Mouse (Mus musculus) lung, adult 2 months (tissue): ENCODE results near the gene Carm1. TPM values are rescaled to one million over a fixed set of nuclear protein-coding genes. Genes with fewer than 3 reads are reported as not detected.

Experiments used
- DNase-seq: peaks from one replicate; pipeline ENCODE4 v3.0.0; 2022
- H3K4me1 ChIP-seq: fragments of 200-500 bp; 2 replicates; pipeline ENCODE4 v1.6.1; 2011; ENCODE audit warnings: low read length; ENCODE audit not compliant: control insufficient read depth, insufficient read depth
- H3K4me3 ChIP-seq: fragments of 200-500 bp; replicated peaks from 2 replicates; pipeline ENCODE3; 2011; ENCODE audit warnings: low read depth, mild to moderate bottlenecking, control low read depth, low read length; ENCODE audit errors: extremely low read depth
- CTCF ChIP-seq: fragments of 200-500 bp; IDR thresholded peaks from 2 replicates; pipeline ENCODE4 v1.5.1; 2011; ENCODE audit warnings: mild to moderate bottlenecking, low read length, control low read depth; ENCODE audit not compliant: insufficient read depth
- POLR2A ChIP-seq: fragments of 200-500 bp; IDR thresholded peaks from 2 replicates; pipeline ENCODE4 v1.6.1; 2011; ENCODE audit warnings: low read depth, mild to moderate bottlenecking, control low read depth, low read length, borderline replicate concordance; ENCODE audit errors: extremely low read depth
- WGBS: fragments of 180-500 bp; shearing (Covaris S2); methylation state at CpG from one replicate; pipeline ENCODE4 v1.1.7; 2018; 5-methylcytosine and 5-hydroxymethylcytosine counted together
- polyA plus RNA-seq: library from polyadenylated mRNA; depleted of rRNA; stranded (reverse); fragments of >200 nt; gene quantifications from 2 replicates; pipeline ENCODE4 v1.2.3, GENCODE M21; 2012; rRNA removed

The Carm1 gene
- 73.3 and 85.3 TPM in 2 replicates for polyA plus RNA-seq

DNA sequence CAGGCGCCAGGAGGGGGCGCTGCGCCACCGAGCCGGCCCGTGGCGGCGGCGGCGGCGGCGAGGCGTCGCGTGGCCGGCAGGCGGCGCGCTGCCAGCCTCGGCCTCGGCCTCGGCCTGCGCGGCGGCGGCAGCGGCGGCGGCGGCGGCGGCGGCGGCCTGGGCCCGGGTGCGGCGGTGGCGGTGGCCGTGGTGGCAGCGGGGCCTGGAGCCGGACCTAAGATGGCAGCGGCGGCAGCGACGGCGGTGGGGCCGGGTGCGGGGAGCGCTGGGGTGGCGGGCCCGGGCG, at the start of gene Carm1:
Gene Carm1 (plus strand): TSS at position 106 of the 286 bp plus-strand sequence.
- no peak for DNase-seq
- Histone ChIP-seq H3K4me1 (no peaks in the 10 kb centered on the region; the same call in 1 of the 2 replicates), H3K4me3 (peak within 1 kb of the TSS; percentile 86)
- 18% methylated on average over 45 of the region's 52 CpGs for WGBS
- TF ChIP-seq POLR2A (no peak), CTCF (no peak)

- no peak for TF ChIP-seq POLR2A
- no peak for TF ChIP-seq CTCF
- 88% methylated on average over 16 of the region's 16 CpGs for WGBS
- DNase-seq: no peak
- Histone ChIP-seq H3K4me1 (no peaks in the 10 kb centered on the region), H3K4me3 (no peak overlapping the region)
Measured at GRCm38 (mm10) chr9:21497050-21497542, 49.6 kb upstream of the Carm1 start.

GRCm38 (mm10) chr9:21497664-21498063, 49.0 kb upstream of the Carm1 start:
- no peak for TF ChIP-seq POLR2A
- no peak for TF ChIP-seq CTCF
- Histone ChIP-seq H3K4me3 (no peak overlapping the region), H3K4me1 (no peaks in the 10 kb centered on the region)
- 85% methylated on average over 2 of the region's 2 CpGs for WGBS
- DNase-seq: no peak

DNA sequence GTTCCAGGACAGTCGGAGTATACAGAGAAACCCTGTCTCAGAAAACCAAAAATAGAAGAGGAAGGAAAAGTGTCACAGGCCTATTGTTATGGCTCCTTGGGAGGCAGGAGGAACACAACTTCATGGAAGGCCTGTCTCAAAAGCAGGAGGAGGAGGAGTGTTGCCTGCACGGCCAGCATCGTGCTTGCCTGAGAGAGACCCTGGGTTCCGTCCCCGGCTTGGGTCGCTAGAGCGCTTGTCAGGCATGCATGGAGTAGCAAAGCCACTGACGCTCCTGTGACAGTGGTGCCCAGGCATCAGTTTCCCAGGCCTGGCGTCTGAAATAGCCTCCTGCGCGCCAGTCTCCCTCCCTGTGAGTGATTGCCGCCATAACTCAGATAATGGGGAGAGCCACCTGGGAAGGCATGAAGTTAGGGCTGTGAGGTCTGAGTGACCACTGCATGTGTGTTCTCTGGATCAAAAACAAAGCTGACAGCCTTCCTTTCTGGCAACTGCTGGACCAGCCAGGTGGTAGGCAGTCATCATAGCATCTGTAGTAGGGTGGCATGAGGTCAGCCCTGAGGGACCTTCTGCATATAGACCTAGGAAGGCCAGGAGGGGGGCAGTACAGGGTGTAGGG, 48.3 kb upstream of the Carm1 start:
- no peak for DNase-seq
- WGBS: 79% methylated on average over 12 of the region's 12 CpGs
- no peak for TF ChIP-seq CTCF
- no peak for TF ChIP-seq POLR2A
- no peaks in the 10 kb centered on the region for H3K4me1 ChIP-seq
- no peak overlapping the region for H3K4me3 ChIP-seq

DNA sequence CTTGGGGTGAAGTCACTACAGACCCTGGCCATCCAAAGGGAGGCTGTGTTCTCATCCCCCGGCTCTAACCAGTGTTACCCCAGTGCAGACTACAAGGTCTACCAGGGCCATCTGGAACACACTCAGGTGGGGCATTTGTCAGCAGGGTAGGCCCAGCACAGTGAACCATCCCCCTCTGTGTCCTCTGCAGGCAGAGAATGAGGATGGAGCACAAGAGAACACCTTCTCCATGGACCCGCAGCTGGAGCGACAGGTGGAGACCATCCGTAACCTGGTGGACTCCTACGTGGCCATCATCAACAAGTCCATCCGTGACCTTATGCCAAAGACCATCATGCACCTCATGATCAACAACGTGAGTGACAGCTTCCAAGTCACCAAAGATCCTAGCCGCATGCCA, 43.3 kb upstream of the Carm1 start:
- TF ChIP-seq POLR2A: no peak
- TF ChIP-seq CTCF: no peak
- 88% methylated on average over 8 of the region's 8 CpGs for WGBS
- Histone ChIP-seq H3K4me1 (no peaks in the 10 kb centered on the region), H3K4me3 (no peak overlapping the region)
- DNase-seq: no peak

DNA sequence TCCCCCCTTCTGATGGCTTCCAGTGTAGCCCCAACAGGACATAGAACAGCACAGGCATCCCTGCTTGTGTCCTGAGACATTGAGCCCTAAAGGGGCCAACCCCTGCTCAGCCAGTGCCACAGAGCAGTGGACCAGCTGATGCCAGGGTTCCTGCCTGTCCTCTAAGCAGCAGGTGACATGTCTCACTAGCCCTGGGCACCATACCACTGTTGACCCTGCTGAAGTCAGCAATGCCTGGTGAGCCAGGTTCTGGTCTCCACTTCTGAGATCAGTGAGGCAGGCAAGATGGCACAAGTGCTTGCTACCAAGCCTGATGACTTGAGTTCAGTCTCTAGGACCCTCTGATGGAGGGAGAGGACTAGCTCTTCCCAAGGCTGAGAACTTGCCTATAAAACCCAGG, 40.9 kb upstream of the Carm1 start:
- H3K4me3 ChIP-seq: no peak overlapping the region
- H3K4me1 ChIP-seq: peaks cover 8% of the 10 kb centered on the region; the same call in 1 of the 2 replicates
- no peak for TF ChIP-seq POLR2A
- TF ChIP-seq CTCF: no peak
- no peak for DNase-seq

DNA sequence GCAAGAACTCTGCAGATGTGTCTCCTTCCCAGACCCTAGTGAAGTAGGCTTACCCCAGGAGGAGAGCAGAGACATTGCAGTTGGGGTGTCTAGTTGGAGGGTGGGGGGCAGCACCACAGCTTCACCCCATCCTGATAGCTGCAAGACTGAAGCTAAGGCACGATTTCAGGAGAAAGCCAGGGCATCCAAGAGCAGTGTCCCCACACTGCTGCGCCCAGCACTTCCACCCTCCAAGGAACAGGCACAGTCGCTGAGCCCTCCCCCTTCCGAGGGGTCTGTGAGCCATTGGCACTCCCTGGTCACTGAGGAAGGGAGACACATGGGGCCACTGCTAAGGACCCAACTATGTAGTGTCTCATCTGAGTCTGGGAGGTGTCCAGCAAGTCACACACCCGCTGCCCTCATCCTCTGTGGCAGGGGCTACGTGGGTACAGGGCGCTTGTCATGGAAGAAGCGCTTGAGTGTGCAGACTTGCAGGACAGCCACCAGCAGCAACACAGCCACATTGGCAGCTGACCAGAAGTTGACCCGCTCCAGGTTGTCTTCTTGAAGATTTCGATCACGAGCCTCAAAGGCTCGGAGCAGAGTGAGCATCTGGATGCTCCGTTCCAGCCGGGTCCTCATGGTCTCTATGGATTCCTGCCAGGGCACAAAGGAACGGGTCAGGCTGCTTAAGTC, 38.8 kb upstream of the Carm1 start:
- no peak overlapping the region for H3K4me3 ChIP-seq
- no peak for DNase-seq
- no peak for TF ChIP-seq CTCF
- TF ChIP-seq POLR2A: no peak
- H3K4me1 ChIP-seq: peaks cover 8% of the 10 kb centered on the region; the same call in 1 of the 2 replicates
- 83% methylated on average over 15 of the region's 15 CpGs for WGBS

- TF ChIP-seq CTCF (no peak), POLR2A (no peak)
- Histone ChIP-seq H3K4me1 (peaks cover 8% of the 10 kb centered on the region; the same call in 1 of the 2 replicates), H3K4me3 (no peak overlapping the region)
- no peak for DNase-seq
- 61% methylated on average over 7 of the region's 7 CpGs for WGBS
Measured at GRCm38 (mm10) chr9:21508871-21509404, 37.8 kb upstream of the Carm1 start.

GRCm38 (mm10) chr9:21509772-21510688, 36.7 kb upstream of the Carm1 start, which contains the start of gene Tmed1:
Gene Tmed1 (minus strand): TSS chr9:21510252.
- DNase-seq: peak; percentile 95
- under 1% methylated on average over 44 of the region's 44 CpGs for WGBS
- TF ChIP-seq CTCF (no peak), POLR2A (peak; percentile 61; the same call in 1 of the 2 replicates)
- H3K4me3 ChIP-seq: peak within 1 kb of the TSS; percentile 94
- peaks cover 8% of the 10 kb centered on the region; the same call in 1 of the 2 replicates for H3K4me1 ChIP-seq
